Mouse (Mus musculus) heart, adult 9 months (tissue): ENCODE results near the gene Ccdc18.
A peak's percentile ranks its signal among the peaks of the same experiment; 100 is the strongest.
"Not testable (repeated sequence)": the region's sequence is repeated elsewhere in the genome, so short reads cannot be mapped to it uniquely, and the experiment has no call there.

ENCODE experiments used
- DNase-seq, 2 experiments: peaks; one replicate each; pipeline ENCODE4 v3.0.0; 2022; ENCODE audit warnings: low spot score in 2 of 2

Gene Ccdc18

DNA sequence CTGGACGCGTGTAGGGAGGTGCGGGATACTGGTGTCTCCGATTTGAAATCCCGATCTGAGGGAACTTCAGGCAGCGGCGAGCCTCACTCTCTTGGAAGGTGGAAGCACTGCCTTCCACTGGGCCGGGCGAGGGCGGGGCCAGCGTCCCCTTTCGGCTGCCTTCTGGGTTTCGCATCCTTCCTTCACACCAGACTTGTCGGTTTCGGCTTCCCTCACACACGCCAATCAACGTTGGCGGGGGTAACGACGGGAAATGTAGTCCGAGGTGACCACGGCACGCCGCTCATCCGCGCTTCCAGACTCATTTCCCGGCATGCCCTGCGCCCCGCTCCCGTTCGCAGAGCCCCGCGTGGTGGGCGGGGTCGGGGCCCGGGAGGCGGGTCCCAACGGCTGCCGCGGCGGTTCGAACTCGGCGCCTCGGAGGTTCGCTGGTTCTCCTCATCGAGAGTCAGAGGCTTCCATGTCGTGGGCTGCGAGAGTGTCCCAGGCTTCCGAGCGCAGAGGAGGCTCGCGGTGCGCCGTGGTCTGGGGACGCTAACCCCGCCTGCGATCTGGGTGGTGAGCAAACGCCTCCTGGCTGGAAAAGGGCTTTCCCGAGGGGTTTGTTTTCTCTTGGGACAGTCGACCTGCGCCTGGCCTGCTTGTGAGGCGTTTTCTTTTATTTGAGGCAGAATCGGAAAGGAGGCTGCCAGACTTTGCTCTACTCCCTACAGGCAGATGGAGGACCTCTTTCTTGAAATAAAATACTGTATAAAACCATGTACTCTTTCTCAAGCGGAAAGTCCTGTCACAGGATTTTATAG, at the start of gene Ccdc18, which contains the start of gene Tmed5:
Gene Ccdc18, plus strand, starts transcription at position 435 of the 803 bp plus-strand sequence.
Gene Tmed5, minus strand, starts transcription at position 180 of the 803 bp plus-strand sequence.
- DNase-seq: peak; percentile 96 to 97

DNA sequence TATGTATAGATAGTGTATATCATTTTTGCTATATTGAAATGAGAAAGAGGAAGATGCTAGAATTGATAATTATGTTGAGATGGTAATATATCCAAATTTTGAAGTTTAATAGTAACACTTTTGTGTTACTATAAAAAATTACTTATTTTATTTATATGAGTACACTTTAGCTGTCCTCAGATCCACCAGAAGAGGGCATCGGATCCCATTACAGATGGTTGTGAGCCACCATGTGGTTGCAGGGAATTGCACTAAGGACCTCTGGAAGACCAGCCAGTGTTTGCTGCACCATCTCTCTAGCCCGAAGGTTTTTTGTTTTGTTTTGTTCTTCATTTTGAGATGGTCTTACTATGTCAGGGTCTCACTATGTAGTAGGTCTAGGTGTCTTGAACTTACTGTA, 47.2 kb upstream of the Ccdc18 start:
- no peak for DNase-seq

- not testable (repeated sequence) for DNase-seq
Observed at GRCm38 (mm10) chr5:108092731-108093130, 39.9 kb upstream of the Ccdc18 start.

DNA sequence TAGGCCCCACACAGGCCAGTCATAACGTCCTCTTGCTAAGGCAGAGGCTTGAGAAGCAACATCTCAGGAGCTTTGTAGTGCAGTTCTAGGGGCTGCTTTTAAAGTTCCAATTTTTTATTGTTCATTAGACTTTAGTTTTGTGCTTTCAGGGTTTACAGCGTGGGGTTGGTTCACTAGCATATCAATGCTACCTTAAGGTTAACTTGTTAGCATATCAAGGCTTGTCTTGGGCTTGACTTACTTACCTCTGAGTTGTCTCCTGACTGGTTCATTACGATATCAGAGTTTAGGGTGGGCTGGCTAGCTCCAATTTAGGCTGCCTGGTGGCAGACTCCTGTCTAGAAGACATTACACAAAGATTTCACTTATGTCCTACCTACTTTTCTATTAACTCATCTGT, 35.0 kb upstream of the Ccdc18 start:
- no peak for DNase-seq

DNA sequence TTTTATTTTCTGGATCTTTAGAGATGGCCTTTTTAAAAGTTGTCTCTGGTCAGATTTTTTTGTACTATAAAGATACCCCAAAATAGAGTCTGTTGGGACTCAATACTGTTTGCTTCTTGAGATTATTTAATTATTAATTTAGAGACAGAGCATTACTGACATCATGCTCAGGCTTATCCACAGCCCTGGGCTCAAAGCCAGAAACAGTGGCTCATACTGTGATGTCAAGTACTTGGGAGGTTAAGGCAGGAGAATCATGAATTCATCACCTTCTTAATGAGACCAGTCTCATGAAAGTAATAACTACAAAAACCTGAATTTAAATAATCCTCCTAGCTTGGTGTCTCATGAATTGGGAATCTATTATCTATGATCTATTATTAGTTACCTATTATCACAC, 32.5 kb upstream of the Ccdc18 start:
- no peak for DNase-seq

- no peak for DNase-seq
Observed at GRCm38 (mm10) chr5:108104306-108104705, 28.4 kb upstream of the Ccdc18 start.

- DNase-seq: no peak
Observed at GRCm38 (mm10) chr5:108109346-108109745, 23.3 kb upstream of the Ccdc18 start.

GRCm38 (mm10) chr5:108117693-108118092, 15.0 kb upstream of the Ccdc18 start:
- no peak for DNase-seq

DNA sequence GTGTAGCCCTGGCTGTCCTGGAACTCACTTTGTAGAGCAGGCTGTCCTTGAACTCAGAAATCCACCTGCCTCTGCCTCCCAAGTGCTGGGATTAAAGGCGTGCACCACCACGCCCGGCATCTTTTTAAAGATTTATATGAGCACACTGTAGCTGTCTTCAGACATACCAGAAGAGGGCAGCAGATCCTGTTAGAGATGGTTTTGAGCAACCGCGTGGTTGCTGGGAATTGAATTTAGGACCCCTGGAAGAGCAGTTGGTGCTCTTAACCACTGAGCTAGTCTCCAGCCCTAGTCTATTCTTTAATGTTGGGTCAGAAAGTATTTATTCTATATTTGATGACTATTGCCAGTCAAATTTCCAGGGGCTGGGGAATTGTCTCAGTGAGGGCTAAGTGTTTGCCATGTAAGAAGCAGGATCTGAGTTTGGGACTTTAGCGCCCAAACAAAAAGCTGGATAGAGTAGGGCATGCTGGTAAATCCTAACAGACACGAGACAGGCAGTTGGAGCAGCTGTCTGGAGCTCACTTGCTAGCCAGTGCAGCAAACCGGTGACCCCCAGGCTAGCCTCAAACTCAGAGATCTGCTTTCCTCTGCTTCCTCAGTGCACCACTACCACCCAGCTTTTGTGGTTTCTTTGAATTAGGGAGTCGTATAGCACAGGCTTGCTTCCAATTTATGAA, 12.3 kb upstream of the Ccdc18 start:
- DNase-seq: no peak

DNA sequence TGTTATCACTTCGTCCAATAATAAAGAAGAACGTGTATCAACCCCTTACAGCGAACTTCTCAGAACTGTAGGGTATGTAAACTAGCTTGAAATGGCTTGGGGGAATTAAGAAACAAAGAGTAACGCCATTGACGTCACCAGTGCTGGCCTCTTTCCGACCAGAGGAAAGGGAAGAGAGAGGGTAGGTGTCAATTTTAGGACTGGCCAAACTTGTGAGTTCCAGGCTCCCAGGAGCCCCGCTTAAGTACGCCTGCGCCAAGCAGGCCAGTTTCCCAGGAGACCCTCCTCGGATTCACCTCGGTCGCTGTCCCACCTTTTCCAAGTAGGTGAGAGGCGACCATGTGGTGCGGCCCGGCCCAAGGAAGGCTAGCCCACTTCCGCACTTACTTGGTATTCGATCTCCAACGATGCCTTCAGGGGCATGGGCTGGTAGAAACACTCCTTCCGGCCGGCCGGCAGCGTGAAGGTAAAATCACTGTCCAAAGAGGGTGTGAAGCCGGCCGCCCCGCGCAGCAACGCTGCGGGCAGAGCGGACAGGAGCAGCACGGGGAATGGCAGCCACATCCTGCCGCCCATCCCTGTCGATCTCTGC, 730 bp upstream of the Ccdc18 start:
- peak; percentile 51 to 68 for DNase-seq

- DNase-seq: no peak
Observed at GRCm38 (mm10) chr5:108152592-108152991, 19.9 kb downstream of the Ccdc18 start.

GRCm38 (mm10) chr5:108160796-108161195, 28.1 kb downstream of the Ccdc18 start:
- no peak for DNase-seq

DNA sequence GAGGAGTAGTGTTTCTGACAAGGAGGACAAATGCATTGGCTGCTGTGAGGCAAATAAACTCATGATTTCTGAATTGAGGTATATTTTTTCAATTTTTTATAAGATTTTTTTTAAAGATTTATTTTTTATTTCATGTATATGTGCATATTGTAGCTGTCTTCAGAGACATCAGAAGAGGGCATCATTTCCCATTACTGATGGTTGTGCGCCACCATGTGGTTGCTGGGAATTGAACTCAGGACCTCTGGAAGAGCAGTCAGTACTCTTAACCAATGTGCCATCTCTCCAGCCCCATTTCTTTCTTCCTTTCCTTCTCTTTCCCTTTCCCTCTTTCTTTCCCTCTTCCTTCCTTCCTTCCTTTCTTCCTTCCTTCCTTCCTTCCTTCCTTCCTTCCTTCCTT, 31.0 kb downstream of the Ccdc18 start:
- DNase-seq: peak in 1 of 2 experiments; percentile 15

DNA sequence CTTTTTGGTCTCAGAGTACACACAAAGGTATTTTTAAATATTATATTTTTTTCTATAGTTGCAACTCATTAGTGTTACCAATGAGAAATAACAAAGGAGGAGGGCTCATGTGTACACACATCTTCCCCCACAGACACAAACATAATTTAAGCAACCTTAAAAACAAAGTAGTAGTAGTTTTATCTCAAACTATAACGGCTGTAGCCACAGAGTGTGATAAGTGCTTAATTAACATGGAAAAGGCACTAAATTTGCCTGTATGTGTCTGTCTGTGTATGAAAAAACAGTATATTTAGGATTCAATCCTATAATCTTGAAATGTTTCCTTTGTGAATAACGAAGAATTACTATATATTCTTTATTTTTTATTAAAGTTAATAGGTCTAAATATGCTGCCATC, 51.4 kb downstream of the Ccdc18 start:
- no peak for DNase-seq

- DNase-seq: no peak
Observed at GRCm38 (mm10) chr5:108188967-108189366, 56.3 kb downstream of the Ccdc18 start.

DNA sequence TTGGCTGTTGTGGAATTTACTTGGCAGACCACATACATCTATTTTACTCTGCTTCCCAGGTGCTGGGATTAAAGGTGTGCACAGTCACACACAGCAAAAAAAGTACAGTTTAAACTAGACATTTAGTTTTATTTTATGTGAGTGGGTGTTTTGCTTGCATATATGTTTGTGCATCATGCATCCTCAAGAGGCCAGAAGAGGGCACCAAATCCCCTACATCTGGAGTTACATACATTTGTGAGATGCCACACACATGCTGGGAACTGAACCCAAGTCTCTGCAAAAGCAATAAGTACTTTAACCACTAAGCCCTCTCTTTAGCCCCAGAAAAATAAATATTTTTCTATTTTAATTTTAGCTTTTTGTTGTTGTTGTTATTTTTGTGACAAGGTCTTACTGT, 73.3 kb downstream of the Ccdc18 start:
- no peak for DNase-seq

DNA sequence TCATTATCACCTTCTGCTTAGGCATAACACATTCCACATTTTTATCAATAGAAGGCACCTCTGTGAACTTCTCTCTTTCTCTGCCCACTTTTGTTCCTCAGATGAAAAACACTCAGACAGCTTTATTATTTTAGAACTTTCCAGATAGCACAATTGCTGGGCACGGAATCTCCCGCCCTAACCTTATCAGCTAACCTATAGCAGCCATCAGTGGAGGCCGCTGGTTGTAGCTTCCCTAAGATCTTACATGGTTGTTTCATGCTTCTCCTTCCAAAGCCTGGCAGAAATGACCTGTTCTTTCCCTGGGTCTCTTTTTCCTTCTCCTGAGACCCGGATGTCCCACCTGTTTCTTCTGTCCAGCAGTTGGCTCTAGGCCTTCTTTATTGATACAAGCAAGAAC, 78.8 kb downstream of the Ccdc18 start:
- DNase-seq: no peak

DNA sequence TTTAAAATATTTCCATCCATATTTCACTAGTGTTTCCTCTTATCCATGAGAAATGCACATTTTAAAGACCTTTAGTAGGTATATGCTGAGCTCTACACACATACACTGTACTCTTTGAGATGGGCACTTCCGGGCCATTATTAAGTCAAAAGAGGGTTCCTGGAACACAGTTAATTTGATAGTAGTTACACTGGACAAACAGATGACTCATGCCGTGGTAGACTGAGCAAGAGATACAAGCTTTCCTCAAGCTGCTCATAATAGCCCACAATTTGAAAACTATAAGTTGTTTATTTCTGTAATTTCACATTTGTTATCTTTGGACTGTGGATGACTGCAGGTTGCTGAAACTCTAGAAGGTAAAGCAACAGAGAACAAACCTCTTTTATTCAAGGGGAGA, 82.3 kb downstream of the Ccdc18 start:
- DNase-seq: no peak

DNA sequence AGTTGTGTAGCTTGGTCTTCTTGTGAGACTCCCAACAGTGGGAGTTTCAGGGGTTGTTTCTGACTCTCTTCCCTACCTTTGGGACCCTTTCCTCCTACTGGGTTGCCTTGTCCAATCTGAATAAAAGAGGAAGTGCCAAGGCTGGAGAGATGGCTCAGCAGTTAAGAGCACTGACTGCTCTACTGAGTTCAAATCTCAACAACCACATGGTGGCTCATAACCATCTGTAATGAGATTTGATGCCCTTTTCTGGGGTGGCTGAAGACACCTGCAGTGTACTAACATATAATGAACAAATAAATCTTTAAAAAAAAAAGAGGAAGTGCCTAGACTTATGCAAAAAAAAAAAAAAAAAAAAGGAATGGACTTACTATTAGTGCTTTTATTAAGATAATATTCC, 91.4 kb downstream of the Ccdc18 start:
- DNase-seq: no peak

- DNase-seq: no peak
Observed at GRCm38 (mm10) chr5:108226159-108226558, 93.5 kb downstream of the Ccdc18 start.

DNA sequence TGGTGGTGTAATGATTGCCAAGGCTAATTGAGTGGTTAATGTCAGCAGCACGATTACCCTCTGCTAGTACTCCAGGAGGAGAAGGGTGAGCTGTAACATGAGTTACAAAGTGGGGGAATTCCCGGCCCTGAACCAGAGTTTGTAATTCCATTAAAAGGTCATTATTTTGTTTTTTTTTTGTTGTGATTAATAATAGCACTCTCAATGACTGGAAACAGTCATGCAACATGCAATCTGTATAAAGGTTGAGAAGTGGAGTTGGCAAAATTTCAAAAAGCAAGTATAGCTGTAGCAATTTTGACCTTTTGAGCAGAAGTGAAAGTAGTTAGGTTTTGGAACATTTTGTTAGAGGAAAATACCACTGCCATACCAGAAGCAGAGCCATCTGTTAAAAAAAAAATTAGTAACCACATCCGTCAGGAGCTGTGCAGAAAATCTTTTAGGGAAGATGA, 113.7 kb downstream of the Ccdc18 start:
- DNase-seq: peak in 1 of 2 experiments; percentile 23

DNA sequence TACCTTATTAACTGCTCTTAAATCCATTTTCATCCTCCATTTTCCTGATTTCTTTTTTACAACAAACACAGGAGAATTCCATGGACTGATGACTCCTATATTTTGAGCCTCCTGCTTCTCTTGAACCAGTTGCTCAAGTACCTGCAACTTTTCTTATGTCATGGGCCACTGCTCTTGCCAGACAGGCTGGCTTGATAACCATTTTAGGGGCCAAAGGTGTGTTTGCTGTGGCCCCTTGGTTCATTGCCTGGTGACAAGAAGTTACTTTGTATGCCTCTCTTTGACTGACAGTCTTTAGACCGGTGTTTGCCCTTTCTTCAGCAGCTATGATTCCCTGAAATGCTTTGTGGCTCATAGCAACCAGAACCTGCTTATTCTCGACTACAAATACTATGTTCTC, 117.4 kb downstream of the Ccdc18 start:
- DNase-seq: no peak

GRCm38 (mm10) chr5:108255259-108255658, 122.6 kb downstream of the Ccdc18 start:
- DNase-seq: no peak
